Mouse (Mus musculus) ES-CJ7 (cell line): Measurements from ENCODE around the gene Gm37240.
A peak's percentile ranks its signal among the peaks of the same experiment; 100 is the strongest.

Experiments used
- DNase-seq: peaks from one replicate; pipeline ENCODE4 v3.0.0; 2011; ENCODE audit warnings: low read depth, low spot score

Gm37240 gene

GRCm38 (mm10) chr3:85048569-85048968 lies 838.7 kb downstream of the Gm37240 start:
- DNase-seq = no peak

GRCm38 (mm10) chr3:85043679-85044218 lies 843.6 kb downstream of the Gm37240 start:
- DNase-seq = no peak

GRCm38 (mm10) chr3:85042126-85042525 lies 845.2 kb downstream of the Gm37240 start:
- DNase-seq = no peak

GRCm38 (mm10) chr3:85029141-85029540 lies 858.2 kb downstream of the Gm37240 start:
- DNase-seq = no peak

GRCm38 (mm10) chr3:85024817-85025705 lies 862.3 kb downstream of the Gm37240 start:
- DNase-seq = no peak

DNA sequence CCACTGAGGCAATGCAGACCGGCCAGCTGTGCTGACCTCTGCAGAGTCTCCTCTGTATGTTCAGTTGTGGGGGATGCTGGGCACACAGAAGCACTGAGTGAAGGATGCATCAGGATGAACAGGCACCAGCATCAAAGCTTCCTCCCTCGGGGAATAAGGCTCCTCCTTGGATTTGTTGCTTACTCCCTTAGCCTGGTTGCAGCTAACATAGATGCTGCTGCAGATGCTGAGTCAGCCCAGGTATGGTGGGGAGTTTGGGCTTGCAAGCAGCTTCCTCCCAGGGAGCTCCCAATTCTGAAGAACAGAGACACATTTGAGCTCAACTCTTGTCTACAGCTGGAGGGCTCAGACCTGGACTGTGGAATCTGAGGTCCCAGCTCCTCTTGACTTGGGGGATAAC lies 863.1 kb downstream of the Gm37240 start:
- DNase-seq = no peak

- DNase-seq = no peak
Observed at GRCm38 (mm10) chr3:85022800-85023199, 864.5 kb downstream of the Gm37240 start.

DNA sequence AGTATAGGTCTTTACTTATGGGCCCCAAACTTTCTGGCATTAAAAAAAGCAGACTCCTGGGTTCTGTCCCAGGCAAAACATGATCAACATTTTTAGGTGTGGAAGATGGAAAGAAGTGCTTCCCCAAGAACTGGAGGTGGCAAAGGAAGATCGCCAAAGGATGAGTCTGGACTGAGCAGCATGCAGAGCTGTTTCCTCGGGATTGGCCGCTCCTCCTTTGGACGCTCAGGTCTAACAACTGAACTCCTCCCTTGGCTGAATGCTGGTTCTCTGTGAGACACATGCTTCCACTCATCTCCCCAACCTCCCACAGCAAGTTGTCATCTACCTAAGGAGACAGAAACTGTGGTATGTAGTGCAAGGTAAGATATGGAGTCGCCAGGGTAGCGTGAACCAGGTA lies 865.5 kb downstream of the Gm37240 start:
- no peak for DNase-seq

DNA sequence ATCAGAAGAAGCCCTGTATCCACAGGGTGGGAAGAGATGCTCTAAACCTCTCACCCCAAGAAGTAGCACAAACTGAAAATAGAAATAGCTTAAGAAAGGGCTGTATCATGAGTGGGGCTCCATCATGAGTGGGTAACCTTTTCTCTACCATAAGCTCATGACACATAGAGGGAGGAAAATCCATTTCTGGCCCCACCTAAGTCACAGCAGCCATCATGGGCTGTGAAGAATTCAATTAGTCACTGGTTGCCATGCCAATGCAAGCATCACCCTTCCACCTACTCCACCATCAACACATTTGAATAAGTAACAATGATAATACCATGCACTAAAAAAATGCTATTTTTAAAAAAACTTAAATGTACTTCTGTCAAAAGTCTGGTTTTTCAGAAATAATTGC lies 867.2 kb downstream of the Gm37240 start:
- DNase-seq = no peak

GRCm38 (mm10) chr3:85015667-85016066 lies 871.7 kb downstream of the Gm37240 start:
- no peak for DNase-seq

DNA sequence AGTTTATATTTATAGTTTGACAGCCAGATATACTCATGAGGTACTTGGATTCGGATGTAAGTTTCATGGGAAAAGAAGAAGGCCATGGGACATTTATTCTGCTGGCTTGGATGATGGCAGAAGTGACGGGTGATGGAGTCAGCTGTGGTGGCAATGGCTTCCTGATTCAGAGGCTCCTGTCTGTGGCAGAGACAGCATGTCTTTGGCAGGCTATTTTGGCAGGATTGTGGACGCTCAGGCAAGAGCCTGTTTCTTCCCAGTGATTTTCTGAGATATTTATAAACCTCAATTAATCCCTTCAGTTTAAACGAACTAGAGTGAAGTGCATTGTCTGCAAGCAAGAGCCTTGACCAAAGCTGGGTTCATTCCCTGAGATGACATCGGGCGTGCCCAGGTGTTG lies 874.4 kb downstream of the Gm37240 start:
- no peak for DNase-seq

DNA sequence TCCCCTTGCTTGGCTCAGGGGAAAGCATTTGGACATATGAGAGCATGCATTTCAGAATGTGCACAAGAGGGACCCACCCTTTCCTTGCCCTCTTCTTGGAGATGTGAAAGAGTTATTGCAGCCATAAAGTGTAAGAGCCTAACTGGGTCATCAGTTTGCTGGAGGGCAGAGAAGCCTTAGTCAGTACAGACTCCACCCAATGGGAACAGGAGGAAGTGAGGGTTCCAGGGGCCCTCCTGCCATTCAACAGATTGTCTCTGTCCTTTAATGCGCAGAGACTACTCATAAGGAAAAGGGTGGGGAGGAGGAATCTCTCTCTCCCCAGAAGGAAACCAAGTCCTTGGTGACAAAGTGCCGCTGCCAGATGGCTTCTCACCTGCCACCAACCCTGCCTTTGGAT lies 882.1 kb downstream of the Gm37240 start:
- DNase-seq = no peak

DNA sequence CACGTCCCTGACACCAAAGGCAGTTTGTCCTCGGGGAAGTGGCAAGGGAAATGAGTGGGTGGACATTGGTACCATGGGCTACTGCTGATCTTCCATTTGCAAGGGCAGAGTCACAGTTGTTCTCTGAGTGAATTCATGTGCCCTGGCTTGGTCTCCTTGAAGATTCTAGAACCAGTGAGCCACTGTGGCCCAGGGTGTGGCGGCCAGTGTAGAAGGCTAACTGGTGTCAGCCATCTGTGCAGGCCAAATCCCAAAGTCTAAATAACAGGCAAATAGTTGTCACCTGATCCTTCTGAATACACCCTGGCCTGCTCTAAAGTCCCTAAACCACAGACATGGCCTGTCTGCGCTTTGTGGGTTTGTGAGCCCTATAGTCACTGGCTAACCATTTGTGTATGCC lies 898.4 kb downstream of the Gm37240 start:
- no peak for DNase-seq

DNA sequence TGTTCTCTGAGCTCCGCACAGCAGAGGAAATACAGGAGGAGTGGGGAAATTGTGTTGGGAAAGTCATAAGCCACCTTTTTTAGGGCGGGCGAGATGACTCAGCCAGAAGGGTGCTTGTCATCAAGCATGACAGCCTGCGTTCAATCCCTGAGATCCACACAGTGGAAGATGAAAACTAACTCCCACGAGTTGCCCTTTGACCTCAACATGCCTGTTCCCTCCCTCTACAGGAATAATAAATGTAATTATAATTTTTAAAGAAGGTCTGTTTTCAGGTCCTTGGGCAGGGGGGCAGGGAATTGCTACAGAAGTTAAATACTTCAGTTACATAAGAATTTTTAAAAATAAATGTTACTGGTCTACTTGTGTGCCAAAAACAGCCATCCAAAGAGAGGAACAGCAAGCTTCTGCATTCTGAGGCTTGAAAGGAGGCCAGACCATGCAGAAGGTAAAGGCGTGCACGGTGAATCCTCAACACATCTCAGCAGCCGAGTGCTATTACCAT lies 902.1 kb downstream of the Gm37240 start:
- no peak for DNase-seq

DNA sequence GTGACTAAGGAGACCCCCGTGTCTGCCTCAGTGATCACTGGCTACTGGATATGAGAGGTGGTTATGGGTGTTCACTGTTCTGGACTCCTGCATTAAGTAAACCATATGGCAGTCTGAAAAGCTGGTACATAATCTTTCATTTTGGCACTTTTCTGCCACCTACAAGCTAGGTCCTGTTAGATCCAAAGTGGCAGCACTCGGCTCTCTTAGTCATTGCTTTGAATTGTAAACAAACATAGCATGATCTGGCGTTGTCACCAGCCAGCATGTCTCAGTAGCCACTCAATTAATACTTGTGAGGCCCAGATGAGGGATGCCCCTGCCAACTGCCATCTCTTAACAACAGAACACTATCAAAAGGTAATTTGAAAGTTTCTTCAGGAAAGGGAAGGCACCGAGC lies 904.6 kb downstream of the Gm37240 start:
- no peak for DNase-seq

- DNase-seq = no peak
Observed at GRCm38 (mm10) chr3:84980158-84980557, 907.2 kb downstream of the Gm37240 start.

DNA sequence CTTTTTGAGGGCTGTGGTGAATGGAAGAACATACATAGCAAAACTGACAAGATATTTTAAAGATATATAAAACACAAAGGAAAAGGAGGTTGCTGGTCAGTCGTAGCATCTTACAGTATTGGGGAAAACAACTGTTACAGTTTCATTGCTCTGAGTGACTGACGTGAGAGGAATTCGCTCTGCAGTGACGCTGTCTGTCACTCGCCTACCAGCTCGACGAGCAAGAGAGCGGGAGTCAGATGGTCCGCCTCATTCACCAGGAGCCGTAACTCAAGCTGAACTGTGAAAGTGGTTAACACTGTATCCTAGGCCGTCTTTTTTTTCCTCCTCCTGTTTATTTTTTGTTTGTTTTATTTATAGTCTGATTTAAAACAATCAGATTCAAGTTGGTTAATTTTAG lies 908.6 kb downstream of the Gm37240 start:
- DNase-seq = no peak

DNA sequence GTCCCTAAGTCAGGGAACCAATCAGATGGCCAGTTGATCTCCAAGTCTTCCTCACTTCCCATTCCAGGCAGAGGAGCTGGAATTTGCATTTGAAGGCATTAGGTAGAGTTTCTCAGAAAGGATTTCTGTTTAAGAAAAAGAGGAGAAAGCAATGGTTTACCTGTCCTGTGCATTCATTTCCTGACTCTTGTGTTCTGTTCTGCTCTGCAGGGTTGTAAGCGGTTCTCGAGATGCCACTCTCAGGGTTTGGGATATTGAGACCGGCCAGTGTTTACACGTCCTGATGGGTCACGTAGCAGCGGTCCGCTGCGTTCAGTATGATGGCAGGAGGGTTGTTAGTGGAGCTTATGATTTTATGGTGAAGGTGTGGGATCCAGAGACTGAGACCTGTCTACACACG lies 913.1 kb downstream of the Gm37240 start:
- no peak for DNase-seq

- no peak for DNase-seq
Observed at GRCm38 (mm10) chr3:84972881-84973280, 914.4 kb downstream of the Gm37240 start.

DNA sequence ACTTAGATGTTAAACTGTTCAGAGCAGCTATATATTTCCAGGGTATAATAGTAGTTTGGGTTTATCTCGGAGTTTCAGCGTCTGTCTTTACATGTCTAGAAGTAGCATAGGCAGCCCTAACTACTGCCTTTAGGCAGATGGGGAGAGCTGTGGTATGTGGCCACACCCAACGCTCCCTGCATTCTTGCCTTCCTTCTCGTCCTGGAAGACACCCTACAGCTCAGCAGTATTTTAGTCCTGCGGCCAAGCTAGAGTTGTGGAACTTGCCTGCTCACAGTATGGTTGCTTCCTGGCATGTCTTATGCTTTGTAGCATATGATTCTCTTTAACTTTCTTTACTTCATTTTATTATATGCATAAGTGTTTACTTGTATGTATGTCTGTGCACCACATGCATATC lies 915.8 kb downstream of the Gm37240 start:
- DNase-seq = peak; percentile 73

GRCm38 (mm10) chr3:84967364-84967763 lies 920.0 kb downstream of the Gm37240 start:
- no peak for DNase-seq

GRCm38 (mm10) chr3:84965156-84965555 lies 922.2 kb downstream of the Gm37240 start:
- DNase-seq = no peak

DNA sequence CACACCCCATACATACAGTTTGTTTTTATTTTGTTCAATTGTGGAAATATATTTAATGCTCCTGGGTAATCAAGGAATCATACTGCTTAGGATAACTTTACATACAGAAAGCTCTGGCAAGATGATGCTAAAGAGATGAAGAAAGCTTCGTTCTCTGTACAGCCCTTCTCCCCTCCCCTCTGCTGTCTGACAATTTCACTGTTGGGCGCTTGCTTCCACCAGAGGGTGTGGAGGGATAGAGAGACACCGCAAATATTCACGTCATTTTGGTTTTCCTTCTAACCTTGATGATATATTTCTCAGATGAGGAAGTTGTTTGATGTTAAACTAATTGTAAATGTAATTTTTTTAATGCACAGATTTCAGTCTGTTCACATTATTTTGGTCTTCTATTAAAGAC lies 931.5 kb downstream of the Gm37240 start:
- no peak for DNase-seq
